Mouse (Mus musculus): ENCODE results near the gene Olfr73.
"Not testable (repeated sequence)": the region's sequence is repeated elsewhere in the genome, so short reads cannot be mapped to it uniquely, and the experiment has no call there.

The Olfr73 gene

DNA sequence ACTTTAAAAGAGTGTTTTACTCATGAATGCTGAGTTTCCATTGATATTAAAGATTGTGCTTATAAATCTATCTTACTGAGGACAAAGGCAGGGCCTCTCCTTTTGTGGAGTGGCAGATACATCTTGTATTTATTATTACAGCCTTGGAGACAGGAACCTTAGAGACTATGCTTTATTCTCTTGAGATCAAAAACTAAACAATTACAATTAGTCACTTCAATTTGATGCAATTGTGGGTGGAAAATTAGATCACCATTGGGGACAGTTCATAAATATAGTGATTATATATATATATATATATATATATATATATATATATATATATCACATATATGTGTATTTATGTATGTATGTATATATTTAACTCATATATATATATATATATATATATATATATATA is at the start of gene Olfr73:
TSS of gene Olfr73 (minus strand) at position 101 of the 400 bp plus-strand sequence.
- DNase-seq (ENCODE audit: low read depth, low spot score): no peak

DNA sequence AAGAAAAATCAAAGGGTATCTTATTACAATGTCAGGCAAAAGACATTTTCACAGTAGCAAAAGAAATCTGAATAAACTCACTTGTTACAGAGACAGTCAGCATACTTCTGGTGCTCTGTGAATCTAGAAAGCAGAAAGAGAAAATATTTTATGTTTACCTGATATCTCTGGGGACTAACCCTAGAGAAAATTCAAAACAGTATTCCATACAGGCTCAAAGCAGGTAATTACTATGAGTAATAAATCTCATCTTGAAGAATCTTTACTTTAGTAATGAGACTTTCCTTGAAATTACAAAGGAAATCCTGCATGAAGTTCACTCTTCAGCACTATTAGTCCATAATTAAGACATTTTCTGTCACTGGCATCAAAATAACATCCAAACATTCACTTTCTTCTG is 34.2 kb upstream of the Olfr73 start, which contains the start of gene Olfr1163:
TSS of gene Olfr1163 (minus strand) at position 101 of the 400 bp plus-strand sequence.
- DNase-seq (ENCODE audit: low read depth, low spot score): no peak

GRCm38 (mm10) chr2:88063587-88063986 is 26.1 kb upstream of the Olfr73 start:
- no peak for DNase-seq (ENCODE audit: low read depth, low spot score)

DNA sequence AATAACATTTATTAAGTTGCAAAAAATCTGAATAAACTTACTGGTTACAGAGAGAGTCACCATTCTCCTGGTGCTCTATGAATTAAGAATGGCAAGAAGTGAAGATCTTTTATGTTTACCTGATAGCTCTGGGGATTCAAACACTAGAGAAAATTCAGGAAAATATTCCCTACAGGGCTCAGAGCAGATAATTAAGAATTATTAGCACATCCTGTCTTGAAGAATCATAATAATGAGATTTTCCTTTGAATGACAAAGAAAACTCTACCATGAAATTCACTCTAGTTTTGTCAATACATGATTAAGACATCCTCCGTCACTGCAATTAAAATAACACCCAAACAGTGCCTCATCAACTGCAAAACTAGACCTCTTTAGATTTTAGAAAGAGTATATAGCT is 13.5 kb upstream of the Olfr73 start, which contains the start of gene Olfr1162:
TSS of gene Olfr1162 (minus strand) at position 101 of the 400 bp plus-strand sequence.
- no peak for DNase-seq (ENCODE audit: low read depth, low spot score)

GRCm38 (mm10) chr2:88022474-88022873 is 15.0 kb downstream of the Olfr73 start, which contains the start of gene Olfr1161:
Olfr1161 (plus strand) TSS chr2:88022774.
- not testable (repeated sequence) for DNase-seq (ENCODE audit: low read depth, low spot score)

GRCm38 (mm10) chr2:88007515-88008318 is 29.8 kb downstream of the Olfr73 start, which contains the start of gene Olfr1160:
Olfr1160 (minus strand) TSS chr2:88008268.
- no peak for DNase-seq (ENCODE audit: low read depth, low spot score)

GRCm38 (mm10) chr2:87989813-87990212 is 47.7 kb downstream of the Olfr73 start, which contains the start of gene Olfr1158:
Olfr1158 (plus strand) TSS chr2:87990113.
- no peak for DNase-seq (ENCODE audit: low read depth, low spot score)
